Mouse (Mus musculus) midbrain, embryonic 10.5 days (tissue): ENCODE results near the gene Cdhr3. TPM values are rescaled to one million over a fixed set of nuclear protein-coding genes. Genes with fewer than 3 reads are reported as not detected.

Source experiments
- microRNA-seq: library from miRNA; unstranded; fragments of <30 nt; microRNA quantifications from one replicate; pipeline ENCODE4, GENCODE M21; 2017
- polyA plus RNA-seq: library from polyadenylated mRNA; unstranded; fragments of >200 nt; fragmentation: Nextera tagmentation; extraction: Ambion mirVana; gene quantifications from 2 replicates; pipeline ENCODE4 v1.2.1, GENCODE M21; 2016

Cdhr3 gene
- polyA plus RNA-seq, 1 experiment from 2014 or later = not detected

Small RNA genes lying within 50 kb of the gene (microRNA-seq; reads per million reads assigned to microRNA genes)
- not detected for gene Gm22904

Other genes with a start within 250 kb of the Cdhr3 start
- gene Sypl, start 139.0 kb downstream of the Cdhr3 start, polyA plus RNA-seq = 41.7 and 47.7 TPM in 2 replicates
- 10.0 and 10.6 TPM in 2 replicates for gene Atxn7l1, start 54.8 kb upstream of the Cdhr3 start, polyA plus RNA-seq